Mouse (Mus musculus): Measurements from ENCODE around the gene Chrm3.
"Not testable (repeated sequence)": the region's sequence is repeated elsewhere in the genome, so short reads cannot be mapped to it uniquely, and the experiment has no call there.

The Chrm3 gene

DNA sequence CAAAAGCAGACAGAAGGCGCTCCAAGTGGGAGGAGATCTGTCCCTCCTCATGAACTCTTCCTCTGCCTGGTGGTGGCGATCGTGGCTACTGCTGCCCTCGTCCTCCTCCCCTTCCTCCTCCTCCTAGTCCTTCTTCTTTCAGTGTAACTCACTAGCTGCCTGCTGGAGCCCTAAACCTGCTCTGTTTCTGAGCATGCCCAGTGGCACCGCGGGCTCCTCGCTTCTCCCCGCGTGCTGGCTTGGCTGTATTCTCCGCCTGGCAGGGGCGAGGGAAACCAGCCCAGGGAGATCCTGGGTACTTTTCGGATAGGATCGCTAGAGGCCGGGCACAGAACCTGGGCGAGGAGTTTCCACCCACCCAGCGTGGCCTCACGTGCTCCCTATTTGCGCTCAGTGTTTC lies at the start of gene Chrm3:
TSS of gene Chrm3 (minus strand) at position 71 of the 400 bp plus-strand sequence.
- peak; percentile 47 for DNase-seq

DNA sequence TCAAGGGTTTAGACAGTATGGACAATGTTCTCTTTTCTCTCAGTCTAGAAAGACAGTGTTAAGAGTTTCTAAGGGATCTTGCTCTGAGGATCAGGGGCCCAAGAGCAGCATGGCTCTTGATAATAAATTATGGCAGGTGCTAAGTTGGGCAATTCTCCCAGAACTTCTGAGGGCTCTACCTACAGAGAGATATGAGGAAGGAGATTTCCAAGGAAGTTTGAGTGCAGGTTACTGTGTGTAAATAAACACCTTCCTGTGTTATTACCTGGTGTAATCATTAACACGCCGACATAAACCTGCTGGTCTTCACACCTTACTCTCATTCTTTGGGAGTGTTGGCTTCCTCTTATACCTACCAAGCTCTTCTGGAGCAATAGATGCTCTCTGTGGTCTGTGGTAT lies 33.7 kb upstream of the Chrm3 start:
- DNase-seq: no peak

DNA sequence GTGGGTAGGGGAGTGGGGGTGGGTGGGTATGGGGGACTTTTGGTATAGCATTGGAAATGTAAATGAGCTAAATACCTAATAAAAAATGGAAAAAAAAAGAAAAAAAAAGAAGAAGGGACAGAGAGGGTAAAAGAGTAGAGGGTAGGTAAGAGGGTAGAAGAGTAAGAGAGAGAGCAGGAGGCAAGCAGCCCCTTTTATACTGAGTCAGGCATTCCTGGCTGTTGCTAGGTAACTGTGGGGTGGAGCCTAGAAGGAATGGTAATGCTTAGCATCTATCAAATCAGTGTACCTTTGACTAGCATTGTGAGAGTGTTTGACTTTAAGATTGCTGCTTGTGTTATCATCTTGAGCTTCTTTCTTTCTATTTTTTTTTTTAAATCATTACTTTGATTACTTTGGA lies 14.8 kb upstream of the Chrm3 start:
- not testable (repeated sequence) for DNase-seq

DNA sequence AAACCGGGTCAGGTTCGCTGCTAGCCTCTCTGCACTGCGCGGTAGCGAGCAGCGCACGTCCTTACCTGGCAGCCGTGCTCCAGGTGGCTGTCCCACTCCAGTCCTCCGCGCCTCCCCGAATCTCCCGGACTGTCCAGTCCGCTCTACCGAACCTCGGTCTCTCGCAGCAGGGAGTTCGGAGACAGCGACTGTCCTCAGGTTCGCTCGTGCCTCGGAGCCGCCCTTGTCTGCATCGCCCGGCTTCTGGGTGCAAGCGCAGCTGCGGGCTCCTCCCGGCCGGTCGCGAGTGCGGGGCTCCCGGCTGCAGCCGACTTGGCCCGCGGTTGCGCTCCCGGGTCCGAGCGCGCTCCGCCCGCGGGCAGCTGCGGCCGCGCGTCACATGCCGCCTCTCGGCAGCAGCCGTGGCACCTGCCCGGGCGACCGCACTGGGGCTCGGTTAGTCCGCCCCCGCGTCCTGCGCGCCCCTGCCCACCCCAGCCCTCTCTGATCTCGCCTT lies 400 bp downstream of the Chrm3 start:
- no peak for DNase-seq

DNA sequence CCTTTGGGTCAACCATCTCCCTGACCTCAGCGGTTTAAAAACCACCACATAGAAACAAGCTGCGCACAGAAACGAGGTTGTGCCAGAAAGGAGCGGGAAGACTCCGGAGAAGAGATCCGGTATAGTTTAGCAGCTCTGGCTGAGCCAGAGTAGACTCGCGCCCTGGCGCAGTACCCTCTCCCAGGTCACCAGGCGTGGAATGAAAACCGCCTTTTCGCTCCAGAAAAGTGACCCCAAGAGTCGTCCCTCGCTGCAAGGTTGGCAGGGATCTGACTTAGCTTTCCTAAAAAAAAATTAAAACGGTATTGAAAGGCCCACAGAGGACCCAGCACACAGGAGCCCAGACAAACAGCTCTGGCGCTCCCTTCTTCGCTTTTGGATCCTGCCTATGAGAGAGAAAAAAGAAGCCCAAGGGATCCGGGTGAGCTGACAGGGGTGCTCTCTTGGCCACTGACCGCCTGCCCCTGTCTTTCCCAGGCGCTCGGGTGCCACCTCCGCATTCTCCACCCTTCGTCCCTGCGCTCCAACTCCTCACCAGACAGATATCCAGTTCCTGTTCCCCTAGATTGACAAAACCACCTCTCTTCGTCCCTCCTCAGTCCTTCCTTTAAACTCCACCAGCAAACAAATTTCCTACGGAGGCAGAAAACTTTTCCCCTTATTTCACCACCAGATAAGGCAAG lies 990 bp downstream of the Chrm3 start:
- no peak for DNase-seq

DNA sequence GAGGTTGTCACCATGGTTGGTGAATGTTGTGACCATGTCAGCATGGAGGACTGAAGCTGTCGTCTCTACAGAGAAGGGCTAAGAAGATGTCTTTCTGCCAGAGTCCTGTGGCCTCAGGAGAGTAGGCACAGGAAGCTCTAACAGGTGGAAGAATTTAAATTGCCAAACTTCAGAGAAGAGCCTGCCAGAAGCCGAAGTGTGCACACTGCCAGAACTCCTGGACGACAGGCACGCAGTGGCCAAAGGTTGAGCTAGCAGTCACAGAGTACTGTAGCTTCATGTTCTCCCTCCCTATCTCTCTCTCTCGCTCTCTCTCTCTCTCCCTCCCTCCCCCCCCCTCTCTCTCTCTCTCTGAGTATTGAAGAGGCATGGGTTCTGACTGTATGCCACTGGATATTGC lies 4.9 kb downstream of the Chrm3 start:
- no peak for DNase-seq

DNA sequence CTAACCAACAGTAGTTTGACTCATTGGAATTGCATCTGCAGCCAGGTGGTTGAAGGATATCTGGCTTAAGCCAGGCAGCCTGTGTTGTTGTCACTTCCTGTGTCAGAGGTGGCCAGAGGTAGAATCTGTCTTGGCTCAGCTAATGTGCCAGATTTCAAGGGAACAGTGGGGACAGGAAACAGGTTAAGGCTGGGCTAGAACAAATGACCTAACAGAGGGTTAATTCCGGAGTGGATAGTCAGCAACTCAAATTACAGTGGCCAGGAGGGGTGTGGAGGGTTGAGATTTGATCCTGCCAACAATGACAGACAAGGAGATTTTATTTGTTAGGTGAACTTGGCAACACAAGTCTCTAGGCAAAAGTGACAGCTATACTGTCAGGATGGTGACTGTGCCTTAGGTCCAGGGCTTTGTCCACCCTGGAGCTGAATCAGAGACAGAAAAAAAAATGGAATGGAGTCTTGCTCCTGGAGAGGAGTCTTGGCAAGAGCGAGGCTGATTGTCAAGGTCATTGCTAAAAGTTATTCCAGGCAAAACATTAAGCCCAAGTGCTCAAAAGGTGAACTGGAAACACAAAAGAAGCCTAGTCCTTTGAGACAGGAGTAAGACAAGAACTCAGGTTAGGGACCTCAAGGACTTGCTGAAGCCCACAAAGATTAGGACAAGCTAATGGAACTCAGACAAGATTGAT lies 5.6 kb downstream of the Chrm3 start:
- no peak for DNase-seq

DNA sequence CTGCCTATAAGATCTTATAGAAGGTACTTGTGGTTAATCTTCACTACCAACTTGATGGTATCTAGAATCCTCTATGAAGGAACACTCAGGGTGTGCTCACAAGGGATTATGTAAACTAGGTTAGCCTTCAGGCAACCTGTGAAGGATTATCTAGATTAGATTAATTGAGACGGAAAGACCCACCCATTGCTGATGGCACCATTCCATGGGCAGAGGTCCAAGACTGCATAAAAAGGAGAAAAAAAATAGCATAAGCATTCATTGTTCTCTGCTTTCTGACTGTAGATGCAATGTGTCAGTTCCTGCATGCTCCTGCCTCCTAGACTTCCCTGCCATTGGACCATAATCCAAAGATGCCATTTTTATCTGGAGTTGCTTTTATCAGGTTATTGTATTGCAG lies 8.5 kb downstream of the Chrm3 start:
- no peak for DNase-seq

DNA sequence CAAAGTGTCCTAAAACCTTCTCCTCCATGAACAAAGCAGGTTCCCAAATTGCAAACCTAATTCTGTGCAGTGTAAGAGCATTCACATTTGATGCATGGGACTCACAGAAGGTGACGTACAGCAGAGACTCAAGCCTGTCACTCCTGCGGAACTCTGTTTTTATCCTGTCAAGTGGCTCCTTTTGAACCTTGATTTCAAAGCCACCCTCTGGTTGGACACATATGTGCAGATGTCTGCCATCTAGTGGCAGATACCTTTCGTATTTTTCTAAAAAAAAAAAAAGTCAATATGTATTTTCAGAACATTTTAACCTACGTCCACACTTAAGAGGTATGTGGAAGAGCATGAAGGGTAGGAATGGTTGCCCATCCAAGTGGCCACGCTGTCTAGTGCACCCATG lies 16.3 kb downstream of the Chrm3 start:
- DNase-seq: peak; percentile 41

DNA sequence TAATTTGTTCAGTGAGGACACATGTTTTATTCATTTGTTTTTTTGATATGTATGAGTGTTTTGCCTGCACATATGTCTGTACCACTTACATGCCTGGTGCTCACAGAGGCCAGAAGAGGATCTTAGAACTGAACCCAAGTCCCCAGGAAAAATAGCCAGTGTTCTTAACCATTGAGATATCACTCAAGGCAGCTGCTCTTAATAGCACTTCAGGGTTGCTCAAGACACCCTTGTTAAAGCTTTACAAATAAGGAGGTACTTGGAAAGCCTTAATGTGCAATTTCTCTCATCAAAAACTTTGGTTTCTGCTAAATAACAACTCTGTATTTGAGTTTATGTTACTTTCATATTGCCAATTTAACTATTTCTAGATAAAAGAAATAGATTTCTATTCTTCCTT lies 25.1 kb downstream of the Chrm3 start:
- peak; percentile 50 for DNase-seq

DNA sequence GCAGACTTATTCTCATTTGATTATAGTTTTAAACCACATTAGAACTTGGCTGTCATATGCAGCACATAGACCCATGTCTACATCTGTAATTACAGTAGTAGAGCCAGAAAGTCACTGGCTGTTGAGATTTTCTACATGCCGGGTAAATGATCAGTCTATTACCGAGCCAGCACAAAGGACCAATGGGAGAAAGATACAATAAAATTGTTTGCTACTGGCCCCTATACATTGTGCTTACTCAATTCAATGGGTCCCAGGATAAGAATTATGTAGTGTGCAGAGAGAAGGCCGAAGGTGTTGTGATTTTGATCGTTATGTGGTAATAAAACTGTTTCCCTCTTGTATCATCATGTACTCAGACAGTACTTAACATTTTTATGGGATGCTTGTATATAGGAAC lies 27.9 kb downstream of the Chrm3 start:
- no peak for DNase-seq

DNA sequence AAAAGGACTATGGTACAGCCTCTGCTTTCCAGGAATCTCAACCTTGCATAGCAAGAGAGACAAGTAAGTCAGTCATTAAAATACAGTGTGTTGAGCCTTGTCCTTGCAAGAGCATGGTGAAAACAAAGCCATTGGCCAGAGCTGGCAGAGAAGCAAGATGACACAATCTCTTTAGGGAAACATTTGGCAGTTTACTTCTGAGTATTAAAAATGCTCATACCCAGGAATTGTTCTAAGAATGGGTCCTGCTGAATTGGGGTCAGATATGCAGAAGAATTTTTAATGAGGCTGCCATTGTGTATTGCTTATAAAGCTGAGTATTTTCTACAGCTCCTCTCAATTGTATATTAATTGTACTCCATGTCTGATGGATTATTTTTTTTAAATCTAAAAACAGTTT lies 50.8 kb downstream of the Chrm3 start:
- DNase-seq: peak; percentile 1

DNA sequence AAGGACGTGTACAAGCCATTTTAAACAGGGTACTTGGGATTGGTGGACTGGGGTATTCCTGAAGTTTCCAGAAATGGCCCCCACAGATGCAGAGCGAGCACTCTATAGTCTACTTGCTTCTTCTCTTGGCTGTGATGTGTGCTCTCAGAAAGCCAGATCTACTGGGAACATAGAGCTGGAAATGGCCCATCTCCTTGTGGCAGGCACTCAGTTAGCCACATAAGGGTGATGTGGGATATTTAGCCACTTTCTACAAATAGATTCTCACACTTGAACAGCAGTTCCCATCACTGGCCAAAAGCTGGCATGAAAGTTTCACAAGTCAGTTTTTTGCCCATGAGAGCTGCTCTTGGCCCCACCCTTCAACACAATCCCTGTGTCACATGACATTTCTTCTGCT lies 65.5 kb downstream of the Chrm3 start:
- no peak for DNase-seq

DNA sequence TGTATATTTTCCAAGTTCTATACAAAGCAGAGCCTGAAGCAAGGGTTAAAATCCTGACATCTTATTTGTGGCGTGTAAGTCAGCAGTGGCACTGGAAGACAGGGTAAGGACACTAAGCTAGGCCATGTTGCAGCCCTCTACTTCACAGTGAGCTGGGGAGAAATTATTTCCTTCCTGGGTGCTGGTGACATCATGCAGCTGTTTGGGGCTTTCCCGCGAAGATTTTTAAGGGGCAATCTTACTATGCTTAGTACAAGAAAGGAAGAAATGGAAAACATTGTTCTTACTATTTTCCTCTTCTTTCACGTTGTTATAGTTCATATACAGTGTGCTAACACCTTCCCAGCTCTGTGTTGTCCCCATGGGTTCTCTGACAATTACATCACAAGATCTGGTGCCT lies 76.3 kb downstream of the Chrm3 start:
- DNase-seq: no peak

DNA sequence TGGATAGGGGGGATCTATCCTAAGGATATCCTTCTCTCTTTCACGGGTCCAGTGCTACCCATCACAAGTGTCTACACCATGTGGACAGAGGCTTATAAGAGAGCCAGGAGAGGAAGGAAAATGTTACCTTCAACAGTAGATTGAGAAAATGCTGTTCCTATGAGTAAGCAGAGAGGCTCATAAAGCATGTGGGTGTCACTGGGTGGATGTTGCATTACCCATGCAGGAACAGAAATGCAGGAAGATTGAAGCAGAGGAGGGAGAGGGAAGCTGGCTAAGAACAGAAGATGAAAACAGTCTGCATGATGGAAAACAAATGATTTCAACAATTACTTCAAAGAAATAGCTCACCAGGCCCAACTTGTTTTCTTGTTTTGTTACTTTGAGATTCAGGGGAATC lies 85.7 kb downstream of the Chrm3 start:
- no peak for DNase-seq

DNA sequence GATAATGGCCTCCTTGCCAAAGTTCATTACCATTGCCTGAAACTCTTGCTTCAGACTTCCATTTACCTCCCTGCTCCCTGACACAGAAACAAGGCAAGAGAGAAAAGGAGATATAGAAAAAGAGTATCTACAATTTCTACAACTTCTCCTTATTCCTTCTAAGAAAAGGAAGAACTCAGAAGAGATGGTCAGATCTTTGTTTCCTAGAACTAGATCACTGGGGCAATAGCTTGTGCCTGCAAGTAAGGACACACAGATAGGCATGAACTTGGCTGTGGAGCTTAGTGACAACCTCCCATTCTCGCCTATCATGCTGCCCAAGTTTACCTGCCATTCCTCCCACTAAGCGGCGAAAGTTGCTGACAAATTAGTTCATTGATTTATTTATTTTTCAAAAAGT lies 96.9 kb downstream of the Chrm3 start:
- no peak for DNase-seq

DNA sequence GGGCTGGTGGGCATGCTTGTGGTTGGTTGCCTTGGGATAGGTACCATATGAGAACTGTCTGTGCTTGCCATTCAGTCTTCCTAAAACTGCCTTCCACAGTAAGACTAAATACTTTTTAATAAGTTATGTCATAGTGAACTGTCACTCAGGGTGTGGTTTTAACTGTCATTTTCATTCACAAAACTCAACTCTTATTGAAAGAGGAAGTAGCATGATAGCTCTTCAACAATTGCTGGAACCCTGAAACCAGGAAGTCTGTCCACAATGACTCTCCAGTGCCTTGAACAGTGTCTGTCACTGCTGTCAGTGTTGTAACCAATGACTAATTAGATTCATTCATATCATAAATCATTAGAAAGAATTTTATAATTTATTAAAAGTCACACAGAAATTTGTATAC lies 107.6 kb downstream of the Chrm3 start:
- peak; percentile 25 for DNase-seq

DNA sequence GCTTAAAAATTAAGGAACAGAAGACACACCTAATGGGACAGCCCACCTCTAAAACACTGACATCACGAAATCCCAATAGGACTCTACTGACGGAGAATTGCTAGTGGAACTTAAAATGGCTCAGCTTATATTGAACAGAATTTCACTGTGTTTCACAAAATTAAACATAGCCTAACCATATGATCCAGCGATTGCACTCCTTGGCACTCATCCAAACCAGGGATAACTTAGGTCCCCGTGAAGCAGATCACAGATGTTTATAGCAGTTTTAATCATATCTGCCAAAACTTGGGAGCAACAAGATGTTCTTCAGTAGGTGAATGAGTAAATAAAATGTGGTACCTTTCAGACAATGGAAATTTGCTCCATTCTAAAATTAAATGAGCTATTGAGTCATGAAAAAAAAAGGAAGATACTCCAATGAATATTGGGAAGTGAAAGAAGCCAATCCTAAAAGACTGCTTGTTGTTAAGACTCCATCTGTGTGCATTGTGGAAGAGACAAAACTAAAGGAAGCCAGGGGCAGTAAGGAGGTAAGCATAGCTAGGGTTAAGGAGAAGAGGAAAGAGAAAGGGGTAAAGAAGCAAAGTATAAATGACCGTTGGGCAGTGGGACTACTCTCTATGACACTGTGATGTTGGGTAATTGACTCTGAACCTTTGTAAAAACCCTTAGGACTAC lies 109.0 kb downstream of the Chrm3 start:
- DNase-seq: no peak

DNA sequence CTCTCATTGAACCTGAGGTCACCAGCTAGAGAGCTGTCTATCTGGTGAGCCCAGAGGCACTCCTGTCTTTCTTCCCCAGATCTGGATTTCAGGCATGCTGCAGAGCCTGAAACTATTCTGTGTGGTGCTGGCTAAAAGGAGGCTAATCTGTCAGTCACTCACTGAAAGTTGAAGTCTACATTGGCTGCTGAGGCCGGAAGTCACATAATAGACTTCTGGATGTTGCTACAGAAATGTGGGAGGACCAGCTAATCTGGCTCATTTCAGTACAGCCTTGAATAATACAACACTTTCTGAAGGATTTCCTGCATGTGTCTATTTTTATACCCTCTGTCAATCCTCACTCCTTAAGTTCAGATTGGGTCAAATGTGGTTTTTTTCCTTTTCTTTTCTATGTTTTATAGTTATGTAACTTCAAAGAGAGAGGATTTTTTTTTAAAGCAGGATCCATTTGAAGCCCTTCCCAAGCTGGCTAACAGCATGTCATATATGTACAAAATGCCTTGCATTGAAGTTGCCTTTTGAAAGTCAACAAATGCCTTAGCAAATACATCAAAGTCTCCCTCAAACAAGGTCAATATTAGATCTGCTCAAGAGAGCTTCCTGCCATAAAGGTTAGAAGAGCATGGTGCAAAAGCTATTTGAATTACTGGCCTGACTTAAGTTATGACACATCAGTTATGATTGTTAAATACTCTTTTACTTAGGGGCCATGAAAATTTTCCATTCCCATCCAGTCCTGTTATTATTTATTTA lies 116.2 kb downstream of the Chrm3 start:
- DNase-seq: peak; percentile 37

DNA sequence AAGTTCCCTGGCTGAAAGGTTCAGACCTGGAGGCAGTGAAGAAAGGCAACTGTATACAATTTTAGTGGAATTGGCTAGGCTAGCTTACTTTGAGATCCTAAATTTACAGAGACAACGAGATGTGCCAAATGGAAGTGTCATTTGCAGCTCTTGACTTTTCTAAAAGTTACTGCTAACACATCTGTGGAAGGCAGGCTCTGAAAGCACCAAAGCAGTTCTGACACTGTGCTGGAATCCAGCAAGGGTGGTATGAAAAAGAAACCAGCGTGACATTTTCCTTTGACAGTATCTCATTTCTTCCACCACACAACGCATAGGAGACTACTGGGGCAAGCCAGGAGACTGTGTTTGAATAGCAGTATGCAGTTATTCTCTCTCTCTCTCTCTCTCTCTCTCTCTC lies 120.4 kb downstream of the Chrm3 start:
- no peak for DNase-seq

DNA sequence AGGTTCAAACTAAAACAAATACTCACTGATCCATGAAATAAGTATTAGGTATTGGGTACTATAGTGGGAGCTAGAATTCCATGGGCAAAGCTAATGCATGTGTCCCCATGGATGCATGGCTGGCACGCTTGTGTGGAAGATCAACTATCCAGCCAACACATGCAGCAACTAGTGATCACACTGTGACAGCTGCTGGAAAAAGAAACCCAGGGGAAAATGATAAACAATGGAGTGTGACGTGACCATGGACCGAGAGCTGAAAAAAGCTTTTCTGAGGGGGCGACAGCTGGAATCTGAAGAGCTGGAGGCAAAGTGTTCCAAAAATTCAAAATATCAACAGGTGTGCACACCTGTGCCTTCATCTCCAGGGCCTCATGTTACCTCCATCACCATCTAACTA lies 120.8 kb downstream of the Chrm3 start:
- no peak for DNase-seq

DNA sequence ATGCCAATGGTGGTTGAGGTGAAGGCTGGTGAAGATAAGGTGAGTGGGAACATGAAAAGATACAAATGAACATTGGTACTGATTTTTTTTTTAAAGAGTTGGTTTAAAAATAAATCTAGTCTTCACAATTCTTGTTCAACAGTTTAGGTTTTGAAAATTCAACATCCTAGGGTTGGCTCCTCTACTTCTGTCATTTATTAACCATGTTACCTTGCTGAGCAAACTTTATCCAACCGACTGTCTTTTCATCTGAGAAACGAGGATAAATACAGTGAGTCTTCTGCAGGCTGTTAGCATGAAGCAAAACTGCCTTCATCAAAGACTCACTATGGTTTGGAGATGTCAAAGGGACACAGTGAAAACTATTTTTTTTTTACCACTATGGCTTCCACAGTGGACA lies 123.0 kb downstream of the Chrm3 start:
- no peak for DNase-seq

DNA sequence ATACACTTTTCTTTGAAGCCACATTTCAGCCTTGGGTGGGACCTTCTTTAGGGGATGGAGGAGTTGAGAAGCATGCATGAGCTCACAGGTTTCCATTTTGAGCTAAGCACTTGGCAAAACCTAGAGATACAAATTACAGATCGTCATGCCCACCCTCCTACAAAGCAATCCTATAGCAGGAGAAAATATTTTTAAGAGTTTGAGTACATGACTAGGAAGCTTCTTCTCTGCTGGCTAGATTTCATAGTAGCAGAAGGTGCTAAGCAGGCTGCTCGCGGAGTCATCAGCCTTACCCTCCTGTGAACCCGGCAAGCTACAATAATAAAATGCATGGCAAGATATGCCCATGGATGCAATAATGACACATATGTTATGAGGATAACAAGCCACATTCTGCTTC lies 124.4 kb downstream of the Chrm3 start:
- no peak for DNase-seq
